Mouse (Mus musculus) erythroblast, embryonic 14.5 days (primary cell): ENCODE data around the gene Aoc1.

Experiments used
- GATA1 ChIP-seq: IDR thresholded peaks from 2 replicates; pipeline ENCODE4 v1.6.1; 2012; ENCODE audit warnings: low read length, inconsistent platforms, mixed read lengths
- TAL1 ChIP-seq: IDR thresholded peaks from 3 replicates; pipeline ENCODE4 v1.6.1; 2012; ENCODE audit warnings: low read length, inconsistent platforms, mixed read lengths

DNA sequence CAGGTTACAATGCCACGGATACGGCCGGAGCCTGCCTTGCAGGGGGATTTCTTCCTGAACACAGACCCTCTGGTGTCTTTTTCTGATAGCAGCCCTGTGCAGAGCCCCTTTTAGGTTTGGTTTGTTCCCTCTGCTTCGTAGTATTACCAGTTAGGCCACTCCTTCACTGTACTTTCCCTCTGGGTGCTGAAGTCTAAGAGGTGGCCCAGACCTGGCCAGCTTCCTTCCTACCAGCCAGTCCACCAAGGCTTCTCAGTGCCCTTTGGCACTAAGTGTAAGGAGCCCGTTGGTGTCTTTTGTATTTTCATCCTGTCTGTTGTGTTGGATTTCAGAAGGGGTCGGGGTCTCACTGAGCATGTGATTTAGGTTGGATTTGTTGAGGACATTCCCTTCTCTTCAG lies 2.8 kb downstream of the Aoc1 start:
- no peak for TF ChIP-seq GATA1
- TF ChIP-seq TAL1 = no peak
